Mouse (Mus musculus) midbrain, embryonic 10.5 days (tissue): ENCODE results near the gene Lbhd2. TPM values are rescaled to one million over a fixed set of nuclear protein-coding genes. Genes with fewer than 3 reads are reported as not detected.

Experiments used
- DNase-seq: peaks from one replicate; pipeline ENCODE4 v3.0.0-alpha.2; 2017; ENCODE audit warnings: low spot score
- H3K27ac ChIP-seq: fragments of 300-500 bp; sonication (generic); replicated peaks from 2 replicates; pipeline ENCODE4 v1.5.1; 2016; ENCODE audit warnings: mild to moderate bottlenecking
- H3K27me3 ChIP-seq: fragments of 300-500 bp; sonication (generic); 2 replicates; pipeline ENCODE4 v1.6.1; 2016; ENCODE audit warnings: low read depth, mild to moderate bottlenecking; ENCODE audit not compliant: poor library complexity, severe bottlenecking
- H3K36me3 ChIP-seq: fragments of 300-500 bp; sonication (generic); 2 replicates; pipeline ENCODE4 v1.6.1; 2016; ENCODE audit warnings: mild to moderate bottlenecking, moderate library complexity
- H3K4me1 ChIP-seq: fragments of 300-500 bp; sonication (generic); 2 replicates; pipeline ENCODE4 v1.6.1; 2016
- H3K4me3 ChIP-seq: fragments of 300-500 bp; sonication (generic); 2 replicates; pipeline ENCODE4 v1.5.1; 2016; ENCODE audit warnings: mild to moderate bottlenecking, moderate library complexity
- H3K9me3 ChIP-seq: fragments of 300-500 bp; sonication (generic); replicated peaks from 2 replicates; pipeline ENCODE4 v1.6.1; 2016; ENCODE audit warnings: mild to moderate bottlenecking
- WGBS: fragments of 180-500 bp; shearing (Covaris S2); methylation state at CpG from one replicate; pipeline ENCODE4 v1.1.7; 2016; 5-methylcytosine and 5-hydroxymethylcytosine counted together
- polyA plus RNA-seq: library from polyadenylated mRNA; unstranded; fragments of >200 nt; fragmentation: Nextera tagmentation; extraction: Ambion mirVana; gene quantifications from 2 replicates; pipeline ENCODE4 v1.2.1, GENCODE M21; 2016

Lbhd2 gene
- polyA plus RNA-seq, 1 experiment from 2014 or later = not detected

DNA sequence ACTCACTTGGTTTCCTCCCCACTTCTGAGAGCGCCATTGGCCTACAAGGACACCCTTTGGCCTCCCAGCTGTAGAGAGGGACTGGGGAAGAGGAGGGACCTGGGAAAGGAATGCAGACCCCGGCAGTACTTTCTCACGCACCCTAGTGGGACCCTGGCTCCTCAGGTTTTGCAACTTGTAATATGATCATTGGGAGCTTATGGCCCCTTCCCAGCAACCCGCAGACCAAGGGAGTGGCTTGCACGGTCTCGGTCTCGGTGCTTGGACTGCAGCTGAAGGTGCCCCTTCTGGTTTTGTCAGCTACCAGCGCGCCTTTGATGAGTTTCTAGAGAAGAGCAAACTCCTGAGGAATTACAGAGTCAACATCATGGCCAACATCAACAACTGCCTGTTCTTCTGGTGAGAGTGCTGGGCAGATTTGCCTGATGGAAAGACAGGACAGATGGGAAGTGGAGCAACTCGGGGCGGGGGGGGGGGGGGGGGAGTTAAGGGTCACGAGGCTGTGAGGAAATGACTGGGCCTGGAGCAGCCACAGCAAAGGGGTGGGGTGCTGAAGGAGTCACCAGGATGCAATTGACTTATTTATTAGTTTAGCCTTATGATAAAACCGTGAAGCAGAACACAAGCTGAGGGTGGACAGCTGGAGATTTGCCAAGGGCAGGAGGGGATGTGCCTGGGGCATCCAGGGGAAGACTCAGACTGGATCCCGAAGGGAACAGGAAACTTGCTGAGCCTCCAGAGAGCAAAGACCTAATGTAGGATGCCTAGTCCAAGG, 42.5 kb downstream of the Lbhd2 start:
- Histone ChIP-seq H3K9me3 (no peaks in the 10 kb centered on the region), H3K4me1 (peaks cover 58% of the 10 kb centered on the region), H3K27me3 (peaks cover 99% of the 10 kb centered on the region), H3K27ac (no peak overlapping the region), H3K36me3 (no peaks in the 10 kb centered on the region), H3K4me3 (no peak overlapping the region)
- no peak for DNase-seq
- 17% methylated on average over 14 of the region's 14 CpGs for WGBS

GRCm38 (mm10) chr12:111450359-111450758, 43.8 kb downstream of the Lbhd2 start:
- H3K4me3 ChIP-seq = no peak overlapping the region
- WGBS = 45% methylated on average over 6 of the region's 6 CpGs
- H3K9me3 ChIP-seq = no peaks in the 10 kb centered on the region
- no peak overlapping the region for H3K27ac ChIP-seq
- DNase-seq = no peak
- H3K36me3 ChIP-seq = no peaks in the 10 kb centered on the region
- peaks cover 50% of the 10 kb centered on the region for H3K4me1 ChIP-seq
- peaks cover 99% of the 10 kb centered on the region for H3K27me3 ChIP-seq

DNA sequence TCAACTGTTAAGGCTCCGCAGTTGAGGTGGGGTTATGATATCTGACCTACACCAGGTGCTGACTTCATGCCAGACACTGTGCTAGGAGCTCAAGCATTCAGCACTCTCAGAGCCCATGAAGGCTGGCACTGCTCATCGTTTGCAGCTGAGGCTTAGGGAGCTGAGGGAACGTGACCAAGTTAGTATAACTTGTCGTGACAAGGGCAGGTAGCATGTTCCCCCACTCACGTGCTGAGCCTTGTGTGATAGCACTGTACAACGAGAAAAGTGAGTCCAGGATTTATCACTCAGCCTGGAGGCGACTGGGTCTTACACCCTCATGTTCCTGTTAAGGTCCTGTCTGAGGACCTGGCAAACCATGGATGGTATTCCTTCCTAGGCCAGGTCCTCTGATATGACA, 45.0 kb downstream of the Lbhd2 start:
- Histone ChIP-seq H3K9me3 (no peaks in the 10 kb centered on the region), H3K4me1 (peaks cover 38% of the 10 kb centered on the region), H3K36me3 (no peaks in the 10 kb centered on the region), H3K4me3 (no peak overlapping the region), H3K27ac (no peak overlapping the region), H3K27me3 (peaks cover 97% of the 10 kb centered on the region)
- DNase-seq = no peak
- WGBS = 80% methylated on average over 7 of the region's 7 CpGs

GRCm38 (mm10) chr12:111454021-111454420, 47.4 kb downstream of the Lbhd2 start:
- Histone ChIP-seq H3K4me1 (peaks cover 15% of the 10 kb centered on the region), H3K36me3 (no peaks in the 10 kb centered on the region), H3K9me3 (no peaks in the 10 kb centered on the region), H3K27ac (no peak overlapping the region), H3K27me3 (peaks cover 97% of the 10 kb centered on the region), H3K4me3 (no peak overlapping the region)
- DNase-seq = no peak
- WGBS = 48% methylated on average over 4 of the region's 4 CpGs

DNA sequence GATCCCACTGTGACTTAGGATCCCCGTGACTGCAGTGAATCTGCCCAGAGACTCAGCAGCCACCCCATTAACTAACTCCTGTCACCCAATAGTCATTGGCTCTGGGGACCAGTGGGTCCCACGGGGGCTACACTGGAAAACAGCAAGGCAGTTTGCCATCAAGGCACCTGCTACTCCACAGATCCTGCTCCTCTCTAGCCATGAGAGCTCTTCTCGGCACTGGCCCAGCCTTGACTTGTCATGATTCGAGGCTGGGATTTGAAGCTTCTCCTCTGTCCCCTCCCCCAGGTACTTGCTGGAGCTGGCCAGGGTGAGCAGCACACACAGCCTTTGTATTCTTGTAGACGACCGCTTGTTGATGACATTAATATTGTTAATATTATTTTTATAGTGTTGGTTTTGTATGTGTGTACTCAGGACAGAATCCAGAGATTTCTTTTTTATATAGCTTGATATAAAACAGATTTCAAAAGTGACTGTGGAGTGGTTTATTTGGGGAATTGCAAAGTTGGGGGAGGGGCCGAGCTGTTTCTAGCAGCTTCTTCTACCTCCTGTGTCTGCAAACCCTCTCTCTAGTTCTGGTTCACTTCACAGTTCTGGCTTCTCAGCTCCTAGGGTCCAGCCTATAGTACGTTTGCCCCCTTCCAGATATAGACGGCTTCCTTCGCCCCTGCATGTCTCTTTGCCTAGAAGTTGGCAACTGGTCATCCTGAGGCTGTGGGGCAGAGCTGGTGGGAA, 48.1 kb downstream of the Lbhd2 start:
- Histone ChIP-seq H3K4me1 (peaks cover 8% of the 10 kb centered on the region; the same call in 1 of the 2 replicates), H3K36me3 (no peaks in the 10 kb centered on the region), H3K27ac (no peak overlapping the region), H3K9me3 (no peaks in the 10 kb centered on the region), H3K4me3 (no peak overlapping the region), H3K27me3 (peaks cover 93% of the 10 kb centered on the region)
- WGBS = 69% methylated on average over 10 of the region's 10 CpGs
- no peak for DNase-seq

DNA sequence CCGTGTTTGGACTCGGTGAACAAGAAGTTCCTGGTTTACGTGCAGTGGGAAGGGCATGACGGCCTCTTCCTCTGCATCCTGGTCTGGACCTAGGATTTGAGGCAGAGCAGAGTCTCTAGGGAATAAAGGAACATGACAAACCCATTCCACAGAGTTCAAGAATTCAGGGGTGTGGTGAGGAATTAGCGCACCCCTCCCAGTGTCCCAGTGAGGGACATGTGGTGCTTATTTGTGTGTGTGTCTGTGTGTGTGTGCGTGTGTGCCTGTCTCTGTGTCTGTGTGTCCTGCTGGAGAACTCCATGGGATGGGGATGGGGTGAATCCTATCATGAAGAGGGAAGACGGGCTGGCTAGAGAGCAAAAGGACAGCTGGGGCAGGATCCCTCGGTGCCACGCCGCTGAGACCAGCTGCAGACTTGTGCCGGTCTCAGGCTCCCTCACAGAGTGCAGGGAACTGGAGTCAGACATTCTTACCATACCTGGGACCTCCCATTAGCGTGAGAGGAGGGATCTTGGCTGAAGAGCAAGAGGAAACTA, 48.8 kb downstream of the Lbhd2 start:
- no peak overlapping the region for H3K27ac ChIP-seq
- H3K4me1 ChIP-seq = peaks cover 3% of the 10 kb centered on the region; the same call in 1 of the 2 replicates
- H3K36me3 ChIP-seq = no peaks in the 10 kb centered on the region
- WGBS = 72% methylated on average over 12 of the region's 12 CpGs
- H3K27me3 ChIP-seq = peaks cover 93% of the 10 kb centered on the region
- DNase-seq = no peak
- no peak overlapping the region for H3K4me3 ChIP-seq
- H3K9me3 ChIP-seq = no peaks in the 10 kb centered on the region

GRCm38 (mm10) chr12:111455860-111456259, 49.3 kb downstream of the Lbhd2 start:
- DNase-seq = no peak
- Histone ChIP-seq H3K27me3 (peaks cover 89% of the 10 kb centered on the region), H3K4me1 (no peaks in the 10 kb centered on the region; the same call in 1 of the 2 replicates), H3K27ac (no peak overlapping the region), H3K9me3 (no peaks in the 10 kb centered on the region), H3K4me3 (no peak overlapping the region), H3K36me3 (no peaks in the 10 kb centered on the region)
- 66% methylated on average over 8 of the region's 8 CpGs for WGBS

GRCm38 (mm10) chr12:111457742-111458141, 51.1 kb downstream of the Lbhd2 start:
- WGBS = 85% methylated on average over 1 of the region's 1 CpGs
- Histone ChIP-seq H3K36me3 (no peaks in the 10 kb centered on the region), H3K4me1 (no peaks in the 10 kb centered on the region), H3K27me3 (peaks cover 72% of the 10 kb centered on the region), H3K9me3 (no peaks in the 10 kb centered on the region), H3K27ac (no peak overlapping the region), H3K4me3 (no peak overlapping the region)
- DNase-seq = no peak

Other genes with a start within 250 kb of the Lbhd2 start
- gene Traf3, start 240.4 kb upstream of the Lbhd2 start, polyA plus RNA-seq = 11.5 and 15.0 TPM in 2 replicates
- not detected in 2 replicates for gene 4930595D18Rik, start 222.3 kb upstream of the Lbhd2 start, polyA plus RNA-seq
- 0.11 and 0.17 TPM in 2 replicates for gene Amn, start 135.7 kb upstream of the Lbhd2 start, polyA plus RNA-seq
- gene Cdc42bpb, start 29.1 kb upstream of the Lbhd2 start, polyA plus RNA-seq = 31.4 and 32.0 TPM in 2 replicates
- gene Exoc3l4, start 10.2 kb downstream of the Lbhd2 start, polyA plus RNA-seq = 3.7 and 4.3 TPM in 2 replicates
- gene Tnfaip2, start 35.7 kb downstream of the Lbhd2 start, polyA plus RNA-seq = 1.6 and 2.4 TPM in 2 replicates
- 7.8 and 10.4 TPM in 2 replicates for gene Gm266, start 79.0 kb downstream of the Lbhd2 start, polyA plus RNA-seq
- 713 and 786 TPM in 2 replicates for gene Eif5, start 131.2 kb downstream of the Lbhd2 start, polyA plus RNA-seq
- 44.2 and 47.4 TPM in 2 replicates for gene Mark3, start 167.7 kb downstream of the Lbhd2 start, polyA plus RNA-seq